Mouse (Mus musculus): Measurements from ENCODE around the gene Wdr93. TPM values are rescaled to one million over a fixed set of nuclear protein-coding genes. Genes with fewer than 3 reads are reported as not detected.

Wdr93 gene
- under 1 TPM; 0.17 to 0.60 TPM for total RNA-seq (2021)
- long read RNA-seq, experiment 1, partial matches to known transcripts, result 0 of 2 reads
- long read RNA-seq, experiment 1, other reads (novel, unspliced or antisense), result 2 of 2 reads
- long read RNA-seq, experiment 2, partial matches to known transcripts, result 0 of 1 reads
- long read RNA-seq, experiment 2, other reads (novel, unspliced or antisense), result 1 of 1 reads

DNA sequence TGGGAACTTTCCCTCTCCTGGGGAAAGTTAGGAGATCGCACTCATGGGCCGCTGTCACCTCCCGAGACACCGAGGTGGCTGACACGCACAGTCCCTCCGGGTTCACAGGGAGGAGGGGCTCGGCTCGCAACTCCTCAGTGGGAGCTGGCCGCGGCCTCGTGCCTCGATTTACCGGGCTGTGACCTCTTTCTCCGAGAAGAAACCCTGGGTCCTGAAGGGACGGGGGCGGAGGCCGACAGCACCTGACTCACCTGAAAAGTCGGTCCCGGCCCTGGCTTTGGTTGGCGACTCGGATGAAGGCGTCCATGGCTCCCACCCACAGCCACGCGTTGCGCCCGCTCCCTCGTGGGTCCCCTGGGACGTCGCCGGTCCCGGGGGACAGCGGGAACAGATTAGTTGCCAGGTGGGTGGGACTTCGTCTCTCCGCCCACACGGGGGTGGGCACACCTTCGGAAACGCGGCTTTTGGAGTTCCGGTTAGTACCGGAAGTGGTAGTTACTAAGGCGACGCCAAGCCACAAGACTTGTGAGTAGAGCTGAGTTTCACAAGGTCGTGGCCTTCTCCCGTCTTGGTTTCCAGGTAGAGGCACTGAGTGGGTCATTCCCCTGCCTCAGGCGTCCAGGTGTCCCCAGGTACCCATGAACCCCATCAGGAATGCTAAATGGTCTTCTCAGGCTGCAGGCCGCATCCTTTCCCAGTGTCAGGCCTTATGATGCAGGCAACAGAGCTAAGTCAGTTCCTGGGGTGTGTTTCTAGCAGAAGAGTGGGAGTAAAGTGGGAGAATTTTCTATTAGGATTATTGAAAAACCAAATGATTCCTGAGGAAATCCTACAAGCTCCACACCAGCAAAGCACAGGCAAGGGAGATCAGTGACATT, at the start of gene Wdr93, which contains the start of gene Pex11a:
Gene Wdr93 (plus strand): TSS at position 505 of the 878 bp plus-strand sequence.
Gene Pex11a (minus strand): TSS at position 473 of the 878 bp plus-strand sequence.
- peak; percentile 69 to 82 for DNase-seq (ENCODE audit: low spot score in 2 of 2)

DNA sequence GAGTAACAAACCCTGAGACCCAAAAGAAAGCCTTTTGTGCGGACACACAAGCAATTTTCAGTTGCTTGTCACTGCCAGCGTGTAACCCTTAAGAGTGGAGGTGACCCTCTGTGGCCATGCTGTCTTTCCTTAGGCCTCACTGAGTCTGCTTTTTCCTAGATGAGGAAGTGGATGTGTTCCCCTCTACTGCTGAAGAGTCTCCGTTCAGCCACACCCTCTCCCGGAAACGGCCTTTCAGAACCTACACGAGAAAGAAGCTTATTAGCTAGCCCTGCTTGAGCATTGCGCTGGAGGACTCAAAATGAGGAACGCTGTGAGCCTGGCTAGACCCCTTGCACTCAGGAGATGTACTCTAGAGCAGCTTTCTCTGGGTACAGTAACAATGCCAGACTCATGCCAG, 46.5 kb upstream of the Wdr93 start:
- no peak for DNase-seq (ENCODE audit: low spot score in 2 of 2)

DNA sequence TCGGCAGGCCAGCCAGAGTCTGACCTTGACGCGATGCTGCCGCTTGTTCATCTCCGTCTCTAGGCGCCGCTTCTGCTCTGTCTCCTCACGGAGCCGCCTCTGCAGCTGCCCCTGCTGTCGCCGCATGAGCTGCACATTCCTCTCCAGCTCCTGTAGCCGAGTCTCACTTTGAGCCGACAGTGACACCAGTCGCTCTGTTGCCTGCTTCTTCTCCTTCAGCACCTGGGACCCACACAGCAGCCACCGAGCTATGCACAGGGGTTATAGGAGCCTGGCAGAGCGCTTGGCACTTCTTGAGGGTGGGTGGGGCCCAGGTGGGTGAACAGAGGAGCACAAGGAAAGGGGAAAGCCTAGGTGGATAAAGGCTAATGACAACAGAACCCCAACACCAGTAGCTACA, 40.2 kb upstream of the Wdr93 start:
- DNase-seq (ENCODE audit: low spot score in 2 of 2), result no peak

DNA sequence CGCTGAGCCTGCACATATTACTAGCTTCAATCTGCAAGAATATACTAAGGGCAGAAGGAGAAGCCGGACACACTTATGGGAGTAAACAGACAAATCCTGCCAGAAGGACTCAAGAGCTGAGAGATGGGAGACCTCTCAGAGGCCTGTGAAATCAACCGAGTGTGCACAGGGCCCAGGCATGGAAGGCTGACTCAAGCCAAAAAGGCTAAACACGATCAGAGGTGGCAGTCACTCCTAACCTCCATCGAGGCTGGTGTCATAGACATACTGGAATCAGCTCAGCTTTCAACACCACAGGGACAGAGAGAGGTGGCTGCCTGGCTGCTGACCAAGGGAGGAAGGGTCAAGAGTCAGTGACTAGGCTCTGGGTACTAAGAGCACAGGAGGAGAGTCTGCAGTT, 37.8 kb upstream of the Wdr93 start:
- DNase-seq (ENCODE audit: low spot score in 2 of 2), result no peak

DNA sequence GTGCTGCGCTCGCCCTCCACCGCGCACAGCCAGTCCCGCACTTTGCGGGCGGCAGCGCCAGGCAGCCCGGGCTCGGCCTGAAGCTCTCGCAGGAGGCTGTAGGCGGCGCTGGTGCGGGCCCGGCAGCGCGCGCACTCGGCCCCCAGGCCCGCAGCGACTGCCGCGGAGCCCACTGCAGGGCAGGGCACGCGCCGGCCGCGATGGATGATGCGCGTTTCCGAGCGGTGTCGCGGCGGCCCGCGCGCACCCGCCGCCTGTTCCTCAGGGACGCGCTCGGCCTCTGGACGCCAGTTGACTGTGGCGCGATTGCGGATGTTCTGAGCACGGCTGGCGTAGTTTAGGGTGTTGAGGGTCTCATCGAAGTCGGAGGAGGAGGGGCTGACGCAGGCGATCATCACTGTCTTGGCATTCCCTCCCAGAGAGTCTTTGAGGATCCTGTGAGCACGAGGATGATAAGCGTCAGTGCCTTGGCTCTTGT, 32.8 kb upstream of the Wdr93 start:
- peak; percentile 61 for DNase-seq (ENCODE audit: low spot score in 2 of 2)

DNA sequence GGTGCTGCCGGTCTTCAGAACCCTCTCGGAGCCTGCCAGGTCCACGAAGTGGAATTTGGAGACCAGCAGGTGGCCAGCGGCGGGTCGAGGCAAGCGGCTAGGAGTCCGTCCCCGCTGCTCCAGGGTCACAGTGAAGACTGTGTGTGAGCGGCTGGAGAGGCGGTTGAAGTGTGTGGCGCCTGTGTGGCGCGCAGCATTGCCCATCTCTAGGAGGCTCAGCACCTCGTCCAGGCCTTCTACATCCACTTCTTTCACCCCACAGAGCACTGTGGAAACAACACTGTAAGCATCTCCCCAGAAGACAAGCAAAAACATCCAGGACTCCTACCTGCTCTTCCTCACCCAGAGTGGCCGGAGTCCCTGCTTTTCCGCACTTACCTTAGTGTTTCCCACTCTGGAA, 32.1 kb upstream of the Wdr93 start:
- no peak for DNase-seq (ENCODE audit: low spot score in 2 of 2)

DNA sequence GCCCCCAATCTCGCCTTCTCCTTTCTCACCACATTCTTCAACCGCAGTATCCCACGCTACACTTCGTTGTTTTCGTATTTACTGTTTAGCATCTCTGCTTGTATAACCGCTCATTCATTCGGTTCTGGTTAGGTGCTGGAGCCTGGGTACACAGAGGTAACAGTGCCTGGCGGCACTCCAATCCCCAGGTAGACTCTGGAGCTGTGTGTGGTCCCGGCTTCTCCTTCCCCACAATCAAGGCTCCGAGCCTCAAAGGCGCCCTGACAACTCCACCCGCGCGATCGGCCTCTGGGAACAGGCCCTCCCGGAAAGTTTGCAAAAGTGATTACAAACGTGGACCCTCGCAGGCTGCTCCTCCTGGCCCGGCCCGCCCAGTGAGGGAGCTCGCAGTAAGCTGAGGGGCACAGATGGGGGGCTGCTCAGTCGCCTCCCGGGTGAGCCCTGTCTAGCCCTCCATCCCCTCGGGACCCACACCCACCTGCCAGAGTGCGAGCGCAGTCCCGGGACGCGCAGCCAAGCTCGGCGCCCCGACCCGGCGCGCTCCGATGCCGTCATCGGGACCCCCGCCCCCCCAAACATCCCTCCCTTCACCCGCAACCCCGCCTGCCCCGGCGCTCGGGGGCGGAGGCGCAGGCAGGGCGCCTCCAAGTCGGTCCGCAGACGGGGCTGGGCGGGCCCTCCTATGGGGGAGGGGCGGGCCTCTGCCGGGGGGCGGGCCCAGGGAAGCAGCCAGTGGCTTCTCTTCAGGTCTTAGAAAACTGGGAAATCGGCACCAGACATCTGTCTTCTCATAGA, 27.6 kb upstream of the Wdr93 start, which contains the start of gene Kif7:
Gene Kif7 (minus strand): TSS at position 534 of the 795 bp plus-strand sequence.
- DNase-seq (ENCODE audit: low spot score in 2 of 2), result peak; percentile 30 to 56

DNA sequence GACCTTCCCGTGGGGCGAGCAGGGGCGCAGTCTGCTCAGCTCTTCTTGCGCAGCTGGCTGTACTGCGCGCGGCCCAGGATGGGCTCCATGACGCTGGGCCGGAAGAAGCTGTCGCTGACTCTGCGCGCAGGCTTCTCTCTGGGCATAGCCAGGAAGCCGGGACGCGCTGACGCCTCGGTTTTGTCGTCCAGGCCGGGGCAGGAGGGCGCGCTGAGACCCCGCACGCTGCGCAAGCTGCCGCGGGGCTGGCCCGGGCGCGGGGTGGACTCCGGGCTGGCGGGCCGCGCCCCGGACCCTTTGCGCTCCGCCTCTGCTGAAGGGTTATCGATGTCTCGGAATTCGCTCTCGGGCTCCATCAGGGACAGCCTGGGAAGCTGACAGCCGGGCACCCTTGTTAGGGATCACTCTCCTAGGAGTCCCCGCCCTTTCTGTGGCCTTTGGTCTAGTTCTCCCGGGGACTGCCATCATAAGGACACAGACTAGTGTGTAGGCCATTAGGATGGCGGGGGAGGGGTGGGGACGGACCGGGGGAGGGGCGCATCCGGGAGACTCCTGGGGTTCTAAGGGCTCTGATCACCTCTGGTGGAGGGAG, 21.5 kb upstream of the Wdr93 start:
- DNase-seq (ENCODE audit: low spot score in 2 of 2), result peak in 1 of 2 experiments; percentile 46

DNA sequence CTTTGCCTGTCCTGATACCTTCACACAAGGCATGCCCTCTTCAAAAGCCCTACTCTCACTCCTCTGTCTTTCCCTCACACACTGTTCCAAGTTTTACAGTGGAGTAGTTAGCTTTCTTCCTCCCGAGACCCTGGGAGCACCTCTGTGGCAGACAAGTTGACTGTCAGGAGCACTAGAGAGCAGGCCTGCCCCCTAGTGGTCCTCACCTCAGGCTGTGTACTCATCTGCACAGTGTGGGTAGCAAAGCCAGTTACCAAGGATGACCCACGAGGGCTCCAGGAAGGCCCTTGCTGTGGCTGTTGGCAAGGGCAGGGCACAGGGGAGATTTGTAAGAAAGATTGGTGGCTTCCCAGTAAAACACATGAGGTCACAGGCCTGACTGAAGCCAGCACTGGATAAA, 15.9 kb upstream of the Wdr93 start:
- DNase-seq (ENCODE audit: low spot score in 2 of 2), result peak in 1 of 2 experiments; percentile 45

DNA sequence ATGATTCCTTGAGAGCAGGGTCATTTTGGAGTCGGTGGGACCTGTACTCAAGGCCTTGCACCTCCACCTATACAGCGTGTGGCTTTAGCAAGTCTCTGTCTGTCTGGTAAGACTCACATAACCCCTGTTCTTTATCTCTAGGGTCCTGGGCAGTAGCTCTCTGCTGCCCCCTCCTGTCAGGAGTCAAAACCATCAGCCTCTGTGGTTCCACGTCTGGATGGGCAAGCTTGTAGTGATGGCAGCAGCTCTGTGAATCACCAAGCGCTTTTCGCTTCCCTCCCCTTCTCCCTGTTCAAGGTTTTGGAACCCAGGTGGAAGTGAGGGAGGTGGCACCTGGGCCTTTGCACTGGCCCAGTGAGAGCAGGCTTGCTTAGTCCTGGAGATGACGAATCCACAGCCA, 14.7 kb upstream of the Wdr93 start:
- peak; percentile 43 to 55 for DNase-seq (ENCODE audit: low spot score in 2 of 2)

DNA sequence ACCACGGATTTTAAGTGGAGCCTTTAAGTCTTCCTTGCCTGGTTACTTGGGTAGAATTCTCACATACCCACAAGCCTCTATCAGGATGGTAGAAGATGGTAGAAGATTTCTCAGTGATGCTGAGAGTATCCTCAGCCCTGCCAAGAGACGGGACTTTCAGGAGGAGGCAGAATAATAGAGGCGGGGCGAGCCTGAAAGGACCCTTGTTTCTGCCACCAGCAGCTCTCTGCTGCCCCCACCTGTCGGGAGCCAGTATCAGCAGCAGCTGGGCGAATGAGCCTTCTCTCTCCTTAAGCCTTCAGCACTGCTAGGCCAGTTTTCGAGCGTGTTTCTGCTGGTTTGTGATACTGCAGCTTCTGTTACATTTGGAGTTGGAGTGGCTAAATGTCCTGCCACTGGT, 13.8 kb upstream of the Wdr93 start:
- peak; percentile 57 to 70 for DNase-seq (ENCODE audit: low spot score in 2 of 2)

DNA sequence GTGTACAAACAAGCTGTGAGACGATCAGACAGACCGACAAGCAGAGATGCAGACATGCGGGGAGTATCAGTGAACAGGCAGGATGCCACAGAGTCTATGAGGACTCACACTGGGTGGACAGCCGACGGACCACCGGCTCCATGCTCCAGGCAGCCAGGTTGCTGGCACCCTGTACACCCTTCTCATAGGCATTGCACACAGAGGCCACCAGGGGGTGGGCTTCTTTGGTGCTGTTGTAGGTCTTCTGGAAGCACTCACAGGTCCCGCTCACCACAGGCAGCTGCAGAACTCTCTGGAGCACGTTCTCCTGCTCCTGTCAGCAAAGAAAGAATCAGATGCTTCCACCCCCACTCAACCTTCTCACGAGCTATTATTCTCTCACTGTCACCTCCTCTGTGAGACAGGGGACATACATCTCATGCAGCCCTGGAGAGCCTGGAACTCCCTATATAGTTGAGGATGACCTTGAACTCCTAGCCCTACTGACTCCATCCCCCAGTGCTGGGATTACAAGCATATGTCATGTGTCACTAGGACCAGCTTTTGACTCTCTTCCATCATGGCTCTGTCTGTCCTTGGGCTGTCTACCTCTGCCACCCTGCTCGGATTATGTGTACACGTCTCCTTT, 13.1 kb upstream of the Wdr93 start:
- DNase-seq (ENCODE audit: low spot score in 2 of 2), result no peak

DNA sequence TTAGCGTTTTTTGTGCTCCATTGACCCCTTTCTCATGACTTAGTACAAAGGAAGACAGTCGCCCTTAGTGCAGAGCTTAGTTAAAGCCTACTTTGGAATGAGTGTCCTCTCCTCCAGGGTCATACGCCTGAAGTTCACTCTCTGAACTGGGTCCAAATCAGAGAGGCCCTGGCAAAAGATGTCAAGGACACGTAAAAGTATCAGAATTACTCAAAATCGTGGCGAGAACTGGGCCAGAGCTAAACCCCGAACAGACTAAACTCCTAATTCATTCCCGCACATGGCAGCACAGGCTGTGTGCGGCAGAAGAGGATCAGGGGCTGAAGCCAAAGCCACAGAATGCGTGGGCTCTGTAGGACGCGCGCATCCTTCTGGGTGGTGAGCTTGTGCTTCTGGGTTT, 11.5 kb upstream of the Wdr93 start:
- no peak for DNase-seq (ENCODE audit: low spot score in 2 of 2)

DNA sequence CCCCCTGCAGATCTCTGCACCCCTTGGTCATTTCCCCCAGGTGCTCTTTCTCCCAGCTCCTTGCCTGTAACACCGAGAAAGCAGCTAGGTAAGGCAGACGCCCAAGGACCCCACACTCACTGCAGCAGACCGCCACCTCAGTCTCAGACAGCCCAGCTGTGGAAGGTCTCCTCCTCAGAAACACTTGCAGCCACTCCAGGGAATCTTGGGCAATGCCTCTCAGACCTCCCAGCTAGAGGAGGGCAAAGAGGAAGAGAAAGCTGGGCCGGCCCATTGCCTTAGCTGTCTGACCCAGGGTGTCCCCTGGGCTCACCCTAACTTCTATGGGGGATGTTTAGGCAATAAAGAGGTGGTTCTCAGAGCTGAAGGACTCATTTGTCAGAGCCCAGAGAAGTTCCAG, 10.3 kb upstream of the Wdr93 start, which contains the start of gene Plin1:
Gene Plin1 (minus strand): TSS at position 282 of the 400 bp plus-strand sequence.
- no peak for DNase-seq (ENCODE audit: low spot score in 2 of 2)

DNA sequence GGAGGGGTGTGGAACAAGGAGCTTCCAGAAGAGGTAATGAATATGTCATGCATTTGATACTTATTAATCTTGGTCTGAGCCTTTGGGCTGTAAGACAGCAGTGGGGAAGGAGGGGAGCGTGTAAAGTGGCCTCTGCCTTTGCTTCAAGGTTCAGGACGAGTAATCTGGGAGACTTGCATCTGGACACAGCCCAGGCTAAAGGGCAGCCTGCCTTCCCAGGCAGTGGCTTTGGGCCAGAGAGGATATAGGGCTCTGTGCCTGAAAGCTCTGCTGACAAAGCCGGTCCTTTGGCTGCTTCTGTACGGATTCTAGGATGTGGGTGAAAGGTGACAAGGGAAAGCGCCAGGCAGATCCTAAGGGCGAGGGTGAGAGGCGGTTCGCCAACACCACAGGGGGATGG, 8.4 kb upstream of the Wdr93 start:
- DNase-seq (ENCODE audit: low spot score in 2 of 2), result no peak

DNA sequence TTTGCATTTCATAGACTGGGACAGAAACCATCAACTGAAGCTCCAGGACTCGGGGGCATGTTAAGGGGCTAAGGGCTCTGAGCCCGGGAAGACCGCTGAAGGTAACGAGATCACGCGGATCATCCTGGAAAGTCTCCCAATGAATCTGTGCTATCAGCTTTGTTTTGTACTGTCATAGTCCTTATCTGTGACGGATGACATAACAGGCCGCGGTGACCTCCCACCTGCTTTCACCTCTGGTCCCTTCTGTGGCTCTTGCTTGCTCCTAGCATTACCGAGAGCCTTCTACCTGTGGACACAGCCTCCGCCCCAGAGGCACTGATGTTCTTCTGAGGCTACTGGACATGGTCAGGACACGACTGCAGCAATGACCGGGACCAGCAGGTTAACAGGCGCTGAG, 6.5 kb upstream of the Wdr93 start:
- no peak for DNase-seq (ENCODE audit: low spot score in 2 of 2)

DNA sequence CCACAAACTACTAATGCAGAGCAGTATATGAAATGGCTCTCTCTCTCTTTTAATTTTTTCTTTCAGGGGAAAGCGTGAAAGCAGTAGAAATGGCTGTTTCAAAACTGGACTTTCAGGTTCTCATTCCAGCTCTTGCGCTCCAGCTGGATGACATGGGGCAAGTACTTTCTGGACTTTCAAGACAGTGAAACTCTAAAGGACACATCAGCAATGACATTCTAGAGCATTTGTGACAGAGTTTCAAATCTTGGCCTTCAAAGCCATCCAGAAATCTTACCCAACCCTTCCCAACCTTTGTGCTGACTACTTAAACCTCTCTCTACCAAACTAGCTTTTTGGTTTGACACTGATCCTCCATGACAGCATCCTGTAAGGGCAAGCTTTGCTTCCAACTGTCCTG, 4.0 kb upstream of the Wdr93 start:
- no peak for DNase-seq (ENCODE audit: low spot score in 2 of 2)

DNA sequence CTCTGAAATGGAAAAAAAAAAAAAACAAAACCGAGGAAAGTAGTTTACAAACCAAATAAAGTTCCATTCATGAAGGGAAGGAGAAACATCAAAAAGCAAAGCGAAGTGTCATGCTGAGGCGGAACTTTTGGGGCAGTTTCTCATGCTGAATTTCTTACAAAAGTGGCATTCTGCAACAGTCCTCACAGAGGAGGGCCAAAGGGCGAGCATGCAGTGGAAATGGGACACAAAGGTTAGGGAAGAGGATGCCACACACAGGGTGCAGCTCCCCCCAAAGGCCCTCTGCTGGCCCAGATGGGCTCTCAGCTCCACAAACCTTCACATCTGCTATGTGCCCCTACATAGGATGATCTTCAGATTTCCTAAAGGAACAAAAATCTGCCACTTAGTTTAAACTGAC, 2.7 kb upstream of the Wdr93 start:
- no peak for DNase-seq (ENCODE audit: low spot score in 2 of 2)

DNA sequence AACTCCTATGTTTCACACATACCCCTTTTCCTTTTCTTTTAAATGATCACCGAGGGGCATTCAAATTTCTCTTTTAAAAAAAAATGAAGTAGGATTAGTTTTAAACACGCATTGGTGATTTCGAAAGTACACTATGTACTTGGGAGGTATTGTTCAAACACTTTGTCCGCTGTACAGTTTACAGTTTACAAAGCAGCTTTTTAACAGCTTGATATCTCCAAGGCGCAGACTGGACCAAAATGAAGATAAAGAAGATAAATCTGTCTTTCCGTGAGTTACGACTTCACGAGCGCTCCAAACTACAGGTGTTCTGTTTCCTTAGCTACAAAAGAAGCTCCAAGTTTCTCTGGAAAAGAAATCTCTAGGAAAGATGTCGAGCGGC, 695 bp upstream of the Wdr93 start:
- DNase-seq (ENCODE audit: low spot score in 2 of 2), result no peak

DNA sequence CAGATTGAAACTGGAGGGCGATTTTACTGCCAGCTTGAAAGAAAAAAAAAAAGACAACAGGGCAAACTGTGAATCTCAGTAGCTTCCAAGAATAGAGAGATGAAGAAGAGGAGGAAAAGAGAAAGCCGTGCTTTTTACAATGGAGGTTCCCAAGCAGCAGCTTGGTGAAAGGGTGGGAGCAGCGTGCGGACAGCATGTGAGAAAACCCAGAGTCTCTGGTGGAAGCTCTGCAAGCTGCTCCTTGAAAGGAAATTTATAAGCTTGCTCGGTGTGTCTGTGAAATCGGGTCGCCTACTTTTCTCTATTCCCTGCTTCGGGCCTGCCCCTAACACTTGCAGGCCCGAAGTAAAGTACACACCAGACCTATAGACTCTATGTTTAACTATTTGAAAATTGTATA, 1.1 kb downstream of the Wdr93 start:
- no peak for DNase-seq (ENCODE audit: low spot score in 2 of 2)

DNA sequence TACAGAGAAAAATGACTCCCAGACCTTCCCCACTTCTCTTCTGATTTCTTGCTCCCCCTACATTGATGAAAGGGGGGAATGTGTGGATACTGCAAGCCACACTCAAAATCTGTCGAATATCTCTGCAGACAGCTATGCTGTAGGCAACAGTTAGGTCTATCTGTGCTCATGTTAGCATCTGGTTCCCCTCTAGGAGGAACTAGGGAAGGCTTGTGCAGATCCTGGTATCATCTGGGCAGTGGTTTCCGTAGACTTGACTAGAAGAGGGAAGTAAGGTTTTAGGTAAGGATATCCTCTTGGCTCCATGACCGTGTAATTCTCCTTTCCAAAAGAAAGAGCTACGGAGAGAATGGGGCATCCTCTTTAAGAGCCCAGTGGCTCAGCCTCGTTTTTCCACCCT, 1.6 kb downstream of the Wdr93 start:
- DNase-seq (ENCODE audit: low spot score in 2 of 2), result no peak

All from layer of hippocampus, postnatal 14 days (tissue).